Mouse (Mus musculus): ENCODE results near the gene Tcf23. TPM values are rescaled to one million over a fixed set of nuclear protein-coding genes. Genes with fewer than 3 reads are reported as not detected.
A peak's percentile ranks its signal among the peaks of the same experiment; 100 is the strongest.

Tcf23 gene
- polyA plus RNA-seq (2015; fragmentation: Nextera tagmentation; extraction: Ambion mirVana) = 0.03 and 0.07 TPM in 2 replicates

DNA sequence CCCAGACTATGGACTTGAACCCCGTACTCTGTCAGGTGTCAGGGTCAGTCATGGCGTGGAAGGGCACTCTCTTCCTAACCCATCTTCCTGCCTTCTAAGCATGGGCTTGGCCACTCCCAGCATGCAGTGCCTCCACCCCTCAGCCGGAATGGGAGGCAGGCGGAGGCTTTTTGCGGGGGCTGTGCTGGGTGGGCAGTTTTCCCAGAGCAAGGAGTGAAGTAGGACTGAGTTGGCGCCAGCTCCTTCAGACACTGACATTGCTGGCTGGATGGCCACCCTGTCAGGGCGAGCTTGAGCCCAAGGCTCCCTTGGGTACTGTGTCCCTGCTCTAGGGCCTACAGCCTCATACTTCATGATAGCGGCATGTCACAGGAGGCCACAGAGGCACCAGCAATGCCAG is at the start of gene Tcf23:
Gene Tcf23 (plus strand): TSS at position 247 of the 400 bp plus-strand sequence.
- no peaks in the 10 kb centered on the region for H3K36me3 ChIP-seq
- H3K4me2 ChIP-seq = no peak within 1 kb of the TSS
- H3K9me3 ChIP-seq (replicated peaks) = no peaks in the 10 kb centered on the region
- DNase-seq = no peak
- H3K4me3 ChIP-seq (replicated peaks) = no peak within 1 kb of the TSS
- no peak for ATAC-seq (ENCODE audit: low read depth)
- no peaks in the 10 kb centered on the region for H3K27me3 ChIP-seq
- no peak within 1 kb of the TSS for H3K27ac ChIP-seq
- H3K4me1 ChIP-seq (replicated peaks) = peaks cover 23% of the 10 kb centered on the region
- 68% methylated on average over 8 of the region's 8 CpGs for WGBS (ENCODE audit: insufficient replicate concordance)
- no peak within 1 kb of the TSS for H3K9ac ChIP-seq

DNA sequence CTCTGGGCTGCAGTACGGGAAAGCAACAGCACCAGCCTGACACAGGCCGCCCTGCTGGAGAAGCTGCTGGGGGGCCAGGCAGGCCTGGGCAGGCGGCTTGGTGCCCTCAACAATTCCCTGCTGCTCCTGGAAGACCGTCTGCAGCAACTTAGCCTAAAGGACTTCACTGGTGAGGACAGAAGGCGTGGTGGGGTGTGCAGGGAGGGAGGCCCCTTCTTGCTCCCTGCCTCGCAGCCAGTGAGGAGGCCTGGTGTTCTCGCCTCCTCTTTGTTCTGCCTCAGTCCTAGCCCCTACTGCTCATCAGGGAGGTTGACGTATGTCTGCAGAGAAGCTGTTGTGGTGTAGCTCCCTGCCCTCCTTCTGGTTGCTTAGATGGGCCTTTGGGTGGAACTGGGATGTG is 49.8 kb upstream of the Tcf23 start:
- Histone ChIP-seq H3K4me3 (replicated peaks) (no peak overlapping the region), H3K4me2 (no peak overlapping the region), H3K36me3 (peaks cover 43% of the 10 kb centered on the region), H3K9ac (no peak overlapping the region), H3K9me3 (replicated peaks) (no peaks in the 10 kb centered on the region), H3K27ac (no peak overlapping the region), H3K27me3 (no peaks in the 10 kb centered on the region), H3K4me1 (replicated peaks) (peaks cover 87% of the 10 kb centered on the region)
- no peak for DNase-seq
- ATAC-seq (ENCODE audit: low read depth) = no peak
- 71% methylated on average over 8 of the region's 8 CpGs for WGBS (ENCODE audit: insufficient replicate concordance)

DNA sequence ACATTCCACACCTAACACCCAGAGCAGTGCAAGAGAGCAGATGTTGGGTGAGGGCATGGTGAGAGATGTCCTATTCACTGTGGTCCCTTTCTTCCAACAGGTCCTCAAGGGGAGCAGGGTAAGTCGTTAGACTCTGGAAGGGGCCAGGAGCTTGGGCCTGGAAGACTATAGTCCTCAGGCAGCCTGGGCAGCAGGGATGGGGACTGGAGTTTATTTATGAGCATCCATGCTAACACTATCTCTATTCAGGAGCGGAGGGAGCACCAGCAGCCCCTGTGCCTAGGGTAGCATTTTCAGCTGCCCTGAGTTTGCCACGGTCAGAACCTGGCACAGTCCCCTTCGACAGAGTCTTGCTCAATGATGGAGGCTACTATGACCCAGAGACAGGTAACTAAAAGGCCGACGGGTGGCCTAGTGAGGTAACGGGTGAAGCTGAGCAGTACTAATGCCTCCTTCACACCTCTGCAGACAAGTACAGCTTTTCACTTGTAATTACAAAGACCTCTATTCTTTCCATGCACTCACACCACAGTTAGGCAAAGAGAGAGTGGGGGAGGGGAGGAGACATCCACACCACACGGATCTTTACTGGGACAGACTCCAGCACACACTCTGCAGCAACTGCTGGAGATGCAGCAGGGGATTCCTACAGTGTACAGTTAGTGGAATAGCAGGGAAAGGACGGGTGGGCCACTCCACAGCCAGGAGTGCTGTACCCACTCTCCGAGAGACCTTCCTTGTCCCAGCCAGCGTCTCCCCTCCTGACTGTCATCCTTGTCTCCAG is 48.4 kb upstream of the Tcf23 start:
- 0 out of 2 replicates have a peak overlapping the region, but pooled peaks have one; percentile 56 for H3K9ac ChIP-seq
- ATAC-seq (ENCODE audit: low read depth) = no peak
- H3K9me3 ChIP-seq (replicated peaks) = no peaks in the 10 kb centered on the region
- H3K27ac ChIP-seq = no peak overlapping the region
- H3K4me3 ChIP-seq (replicated peaks) = 0 out of 2 replicates have a peak overlapping the region, but pooled peaks have one; percentile 69
- peaks cover 52% of the 10 kb centered on the region for H3K36me3 ChIP-seq
- no peak for DNase-seq
- WGBS (ENCODE audit: insufficient replicate concordance) = 71% methylated on average over 11 of the region's 11 CpGs
- H3K4me1 ChIP-seq (replicated peaks) = peaks cover 82% of the 10 kb centered on the region
- H3K27me3 ChIP-seq = no peaks in the 10 kb centered on the region
- H3K4me2 ChIP-seq = peak overlapping the region; percentile 87

DNA sequence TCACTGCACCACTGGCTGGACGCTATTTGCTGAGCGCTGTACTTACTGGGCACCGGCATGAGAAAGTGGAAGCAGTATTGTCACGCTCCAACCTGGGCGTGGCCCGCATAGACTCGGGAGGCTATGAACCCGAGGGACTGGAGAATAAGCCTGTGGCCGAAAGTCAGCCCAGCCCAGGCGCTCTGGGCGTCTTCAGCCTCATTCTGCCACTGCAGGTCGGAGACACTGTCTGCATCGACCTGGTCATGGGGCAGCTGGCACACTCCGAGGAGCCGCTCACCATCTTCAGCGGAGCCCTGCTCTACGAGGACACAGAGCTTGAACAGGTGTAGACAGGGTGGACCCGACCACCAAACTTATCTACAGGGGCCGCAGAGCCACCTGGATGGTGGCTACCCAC is 47.8 kb upstream of the Tcf23 start:
- H3K9ac ChIP-seq = peak overlapping the region; percentile 56; the same call in 1 of the 2 replicates
- H3K4me1 ChIP-seq (replicated peaks) = peaks cover 76% of the 10 kb centered on the region
- ATAC-seq (ENCODE audit: low read depth) = no peak

DNA sequence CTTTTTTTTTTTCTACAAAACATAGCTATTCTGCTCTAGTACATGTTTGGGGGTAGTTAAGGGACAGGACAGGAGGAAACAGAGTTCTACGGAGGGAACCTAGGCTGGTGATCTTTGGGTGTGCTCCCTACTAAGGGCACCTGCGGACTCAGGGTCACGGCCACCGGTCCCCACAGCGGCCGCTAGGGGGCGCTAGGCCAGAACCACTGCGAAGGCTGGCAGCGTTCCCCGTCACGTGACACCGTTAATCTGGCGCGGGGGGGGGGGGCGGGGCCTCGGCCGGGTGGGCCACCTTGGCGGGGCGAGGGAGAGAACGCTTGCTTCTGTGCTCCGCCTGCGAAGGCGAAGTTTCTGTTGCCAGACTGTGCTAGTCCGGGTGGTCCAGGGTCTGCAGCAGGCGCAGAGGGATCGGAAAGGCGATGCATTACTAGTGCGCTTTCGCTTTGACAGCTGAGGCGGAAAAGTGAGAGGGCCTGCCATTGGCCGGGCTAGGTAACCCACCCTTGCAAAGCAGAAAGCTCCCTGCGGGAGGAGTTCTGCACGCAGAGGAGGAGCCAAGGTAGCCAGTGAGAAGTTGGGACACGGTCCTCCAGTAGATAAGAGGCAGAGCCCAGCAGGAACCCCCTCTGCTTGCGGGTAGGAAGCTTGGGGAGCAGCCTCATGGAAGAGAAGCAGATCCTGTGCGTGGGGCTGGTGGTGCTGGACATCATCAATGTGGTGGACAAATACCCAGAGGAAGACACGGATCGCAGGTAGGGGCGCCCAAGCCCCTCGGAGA is 47.0 kb upstream of the Tcf23 start, which contains the start of gene Khk:
Gene Khk (plus strand): TSS at position 176 of the 778 bp plus-strand sequence.
- Histone ChIP-seq H3K27me3 (no peaks in the 10 kb centered on the region), H3K4me1 (replicated peaks) (peaks cover 68% of the 10 kb centered on the region), H3K4me3 (replicated peaks) (peak within 1 kb of the TSS; percentile 69), H3K9ac (peak within 1 kb of the TSS; percentile 76), H3K27ac (peak within 1 kb of the TSS; percentile 81), H3K36me3 (peaks cover 52% of the 10 kb centered on the region), H3K4me2 (peak within 1 kb of the TSS; percentile 87), H3K9me3 (replicated peaks) (no peaks in the 10 kb centered on the region)
- DNase-seq (peak; percentile 85), ATAC-seq (ENCODE audit: low read depth) (peak; percentile 92)
- WGBS (ENCODE audit: insufficient replicate concordance) = 2% methylated on average over 40 of the region's 40 CpGs

More for the DNA sequence above, 47.8 kb upstream of the Tcf23 start:
- peak overlapping the region; percentile 87 for H3K4me2 ChIP-seq
- H3K27ac ChIP-seq = peak overlapping the region; percentile 23; the same call in 1 of the 2 replicates
- no peaks in the 10 kb centered on the region for H3K9me3 ChIP-seq (replicated peaks)
- H3K4me3 ChIP-seq (replicated peaks) = peak overlapping the region; percentile 69
- no peaks in the 10 kb centered on the region for H3K27me3 ChIP-seq
- DNase-seq = no peak
- peaks cover 52% of the 10 kb centered on the region for H3K36me3 ChIP-seq
- 64% methylated on average over 19 of the region's 19 CpGs for WGBS (ENCODE audit: insufficient replicate concordance)

DNA sequence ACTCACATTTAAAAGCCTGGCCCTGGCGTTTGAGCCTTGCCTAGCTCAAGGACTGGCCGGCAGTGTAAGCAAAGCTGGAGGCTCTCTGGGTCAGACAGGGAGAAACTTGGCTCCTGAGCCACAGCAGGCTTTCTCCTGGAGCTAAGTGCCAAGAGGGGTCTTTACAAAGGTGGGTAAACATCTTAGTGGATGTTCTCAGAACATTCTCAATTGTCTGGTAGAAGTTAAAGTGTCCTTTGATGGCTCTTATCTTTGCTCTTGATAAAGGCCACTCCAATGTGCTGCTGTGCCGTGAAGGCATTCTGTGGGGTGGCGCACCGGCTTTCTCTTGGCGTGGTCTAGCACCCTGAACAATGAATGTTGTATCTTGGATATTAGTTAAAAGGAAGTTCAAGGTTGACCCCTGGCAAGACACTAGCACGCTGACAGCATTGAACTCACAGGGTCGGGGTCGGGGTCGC is 45.9 kb upstream of the Tcf23 start:
- Histone ChIP-seq H3K36me3 (peaks cover 43% of the 10 kb centered on the region), H3K9ac (peak overlapping the region; percentile 76), H3K4me3 (replicated peaks) (peak overlapping the region; percentile 69), H3K9me3 (replicated peaks) (no peaks in the 10 kb centered on the region), H3K27me3 (no peaks in the 10 kb centered on the region), H3K27ac (peak overlapping the region; percentile 81), H3K4me2 (peak overlapping the region; percentile 87), H3K4me1 (replicated peaks) (peaks cover 60% of the 10 kb centered on the region)
- 40% methylated on average over 10 of the region's 10 CpGs for WGBS (ENCODE audit: insufficient replicate concordance)
- DNase-seq (no peak), ATAC-seq (ENCODE audit: low read depth) (no peak)

DNA sequence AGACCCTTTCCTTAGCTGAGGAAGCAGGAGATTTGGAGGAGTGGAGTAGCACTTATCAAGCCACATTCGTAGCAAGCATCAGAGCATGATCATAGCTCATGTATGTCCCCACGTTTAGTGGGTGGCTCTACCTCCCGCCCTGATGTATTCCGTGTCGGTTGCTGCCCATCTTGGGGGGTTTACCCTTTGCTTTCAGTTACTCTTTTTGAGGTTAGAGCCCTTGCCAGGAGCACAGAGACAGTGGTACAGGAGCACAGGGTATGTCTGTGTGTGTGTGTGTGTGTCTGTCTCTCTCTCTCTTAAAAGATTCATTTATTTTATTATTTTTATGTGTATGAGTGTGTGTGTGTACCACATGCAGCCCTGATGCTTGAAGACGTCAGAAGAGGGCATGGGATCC is 45.3 kb upstream of the Tcf23 start:
- H3K36me3 ChIP-seq = peaks cover 37% of the 10 kb centered on the region
- no peaks in the 10 kb centered on the region for H3K27me3 ChIP-seq
- peak overlapping the region; percentile 76 for H3K9ac ChIP-seq
- ATAC-seq (ENCODE audit: low read depth) (no peak), DNase-seq (no peak)
- 59% methylated on average over 6 of the region's 6 CpGs for WGBS (ENCODE audit: insufficient replicate concordance)
- H3K9me3 ChIP-seq (replicated peaks) = no peaks in the 10 kb centered on the region
- H3K4me3 ChIP-seq (replicated peaks) = peak overlapping the region; percentile 69
- H3K4me1 ChIP-seq (replicated peaks) = peaks cover 60% of the 10 kb centered on the region
- H3K4me2 ChIP-seq = peak overlapping the region; percentile 87
- no peak overlapping the region for H3K27ac ChIP-seq

DNA sequence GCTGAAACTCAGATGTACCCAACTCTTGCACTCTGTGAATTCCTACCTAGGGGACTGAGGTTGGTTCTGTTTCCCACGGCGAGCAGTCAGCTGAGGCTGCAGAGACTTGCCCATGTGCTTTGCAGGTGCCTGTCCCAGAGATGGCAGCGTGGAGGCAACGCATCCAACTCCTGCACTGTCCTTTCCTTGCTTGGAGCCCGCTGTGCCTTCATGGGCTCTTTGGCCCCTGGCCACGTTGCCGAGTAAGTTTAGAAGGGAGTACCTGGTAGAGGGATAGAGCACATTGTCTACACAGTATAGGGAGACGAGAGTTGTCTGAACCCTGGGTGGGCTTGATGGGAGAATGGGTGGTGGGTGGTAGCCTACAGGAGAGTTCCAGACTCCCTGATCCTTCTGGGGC is 43.8 kb upstream of the Tcf23 start:
- Histone ChIP-seq H3K36me3 (peaks cover 24% of the 10 kb centered on the region), H3K9ac (no peak overlapping the region), H3K4me2 (no peak overlapping the region), H3K27ac (no peak overlapping the region), H3K4me1 (replicated peaks) (peaks cover 55% of the 10 kb centered on the region), H3K4me3 (replicated peaks) (no peak overlapping the region), H3K27me3 (no peaks in the 10 kb centered on the region), H3K9me3 (replicated peaks) (no peaks in the 10 kb centered on the region)
- no peak for DNase-seq
- 76% methylated on average over 8 of the region's 8 CpGs for WGBS (ENCODE audit: insufficient replicate concordance)
- ATAC-seq (ENCODE audit: low read depth) = no peak

DNA sequence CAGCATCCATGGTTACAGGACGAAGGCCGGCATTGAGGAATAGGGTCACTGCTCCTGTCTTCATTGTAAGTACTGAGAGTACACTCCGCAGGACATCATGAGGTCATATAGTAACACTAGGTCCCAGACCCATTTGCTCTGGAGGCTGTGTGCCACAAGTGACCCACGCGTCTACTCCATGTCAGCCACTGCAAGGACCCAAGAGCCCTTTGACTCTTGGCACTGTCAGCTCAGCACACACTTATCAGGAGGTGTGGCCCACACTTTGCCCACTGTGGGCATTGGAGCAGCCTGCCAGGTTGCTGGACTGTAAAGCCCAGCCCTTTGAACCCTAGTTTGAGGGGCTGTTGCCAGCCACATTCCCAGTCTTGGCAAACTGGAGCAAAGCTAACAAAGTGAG is 43.2 kb upstream of the Tcf23 start:
- H3K4me1 ChIP-seq (replicated peaks) = peaks cover 49% of the 10 kb centered on the region
- no peak overlapping the region for H3K27ac ChIP-seq
- no peak overlapping the region for H3K4me2 ChIP-seq
- H3K27me3 ChIP-seq = no peaks in the 10 kb centered on the region
- ATAC-seq (ENCODE audit: low read depth) (no peak), DNase-seq (no peak)
- no peak overlapping the region for H3K9ac ChIP-seq
- H3K9me3 ChIP-seq (replicated peaks) = no peaks in the 10 kb centered on the region
- WGBS (ENCODE audit: insufficient replicate concordance) = 80% methylated on average over 5 of the region's 5 CpGs
- H3K36me3 ChIP-seq = peaks cover 17% of the 10 kb centered on the region
- H3K4me3 ChIP-seq (replicated peaks) = no peak overlapping the region

DNA sequence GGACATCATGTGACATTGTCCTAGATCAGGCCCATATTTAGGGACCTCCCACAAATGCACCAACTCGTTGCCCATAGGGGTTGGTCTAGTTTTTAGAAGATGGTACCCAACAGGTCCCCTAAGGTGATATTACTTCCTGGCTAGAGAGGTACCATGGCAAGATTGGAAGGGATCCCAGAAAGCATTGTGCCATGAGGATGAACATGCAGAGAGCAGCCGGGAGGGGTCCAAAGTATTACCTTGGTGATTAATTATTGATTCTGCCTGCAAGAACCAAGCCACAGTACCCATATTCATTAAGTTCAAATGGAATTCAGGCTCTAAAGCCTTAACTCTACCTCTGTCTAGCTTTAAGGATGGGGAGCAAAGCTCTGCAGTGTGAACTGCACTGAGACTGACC is 42.4 kb upstream of the Tcf23 start:
- H3K4me2 ChIP-seq = no peak overlapping the region

DNA sequence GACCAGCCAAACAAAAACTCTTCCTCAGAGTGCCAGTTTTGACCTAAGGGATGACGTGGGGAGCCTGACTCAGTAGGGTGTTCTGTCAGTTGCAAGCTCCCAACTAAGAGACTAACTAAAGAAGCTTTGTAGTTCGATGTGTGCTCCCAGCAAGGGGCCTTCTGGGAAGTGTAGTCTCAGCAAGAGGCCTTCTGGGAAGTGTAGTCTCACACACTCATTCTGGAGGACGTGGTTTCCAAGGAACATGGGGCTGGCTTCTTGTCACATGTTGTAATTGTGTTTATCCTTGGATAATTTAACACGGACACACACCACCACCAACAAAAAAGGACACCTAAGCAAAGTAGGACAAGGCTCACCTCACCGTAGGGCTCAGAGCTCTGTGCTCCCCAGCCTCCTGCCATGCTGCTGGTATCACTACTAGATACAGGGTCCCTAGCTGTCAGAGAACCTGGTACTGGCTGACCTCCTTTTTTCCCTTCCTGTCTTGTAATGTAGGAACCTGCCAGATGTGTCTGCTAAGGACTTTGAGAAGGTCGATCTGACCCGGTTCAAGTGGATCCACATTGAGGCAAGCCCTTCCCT is 40.4 kb upstream of the Tcf23 start:
- Histone ChIP-seq H3K9ac (no peak overlapping the region), H3K4me2 (no peak overlapping the region), H3K4me1 (replicated peaks) (peaks cover 24% of the 10 kb centered on the region), H3K4me3 (replicated peaks) (no peak overlapping the region), H3K27me3 (no peaks in the 10 kb centered on the region), H3K27ac (no peak overlapping the region), H3K9me3 (replicated peaks) (no peaks in the 10 kb centered on the region), H3K36me3 (0 out of 2 replicates have a peak, but pooled peaks cover 9% of the 10 kb centered on the region)
- no peak for ATAC-seq (ENCODE audit: low read depth)
- no peak for DNase-seq
- 42% methylated on average over 7 of the region's 7 CpGs for WGBS (ENCODE audit: insufficient replicate concordance)

More for the DNA sequence above, 42.4 kb upstream of the Tcf23 start:
- Histone ChIP-seq H3K27me3 (no peaks in the 10 kb centered on the region), H3K27ac (no peak overlapping the region), H3K36me3 (0 out of 2 replicates have a peak, but pooled peaks cover 9% of the 10 kb centered on the region), H3K9ac (no peak overlapping the region), H3K4me3 (replicated peaks) (no peak overlapping the region), H3K9me3 (replicated peaks) (no peaks in the 10 kb centered on the region), H3K4me1 (replicated peaks) (peaks cover 40% of the 10 kb centered on the region)
- DNase-seq = no peak
- WGBS (ENCODE audit: insufficient replicate concordance) = 59% methylated on average over 2 of the region's 2 CpGs
- no peak for ATAC-seq (ENCODE audit: low read depth)

Measured in liver, embryonic 13.5 days (tissue).